Mouse (Mus musculus) erythroblast, embryonic 14.5 days (primary cell): ENCODE results near the gene Wdr27. TPM values are rescaled to one million over a fixed set of nuclear protein-coding genes. Genes with fewer than 3 reads are reported as not detected.

Experiments used
- H3K27me3 ChIP-seq: 2 replicates; pipeline ENCODE4 v1.6.1; 2012; ENCODE audit warnings: inconsistent platforms; ENCODE audit not compliant: control insufficient read depth
- H3K36me3 ChIP-seq: 2 replicates; pipeline ENCODE4 v1.6.1; 2012; ENCODE audit warnings: mild to moderate bottlenecking, inconsistent platforms; ENCODE audit not compliant: control insufficient read depth
- H3K4me1 ChIP-seq: 2 replicates; pipeline ENCODE4 v1.6.1; 2012; ENCODE audit warnings: inconsistent platforms; ENCODE audit not compliant: control insufficient read depth
- H3K4me3 ChIP-seq: replicated peaks from 2 replicates; pipeline ENCODE3; 2012; ENCODE audit warnings: moderate library complexity, mild to moderate bottlenecking, inconsistent platforms
- H3K9me3 ChIP-seq: 2 replicates; pipeline ENCODE4 v1.6.1; 2012; ENCODE audit warnings: low read length, inconsistent platforms, mixed read lengths; ENCODE audit not compliant: control insufficient read depth
- GATA1 ChIP-seq: IDR thresholded peaks from 2 replicates; pipeline ENCODE4 v1.6.1; 2012; ENCODE audit warnings: low read length, inconsistent platforms, mixed read lengths
- TAL1 ChIP-seq: IDR thresholded peaks from 3 replicates; pipeline ENCODE4 v1.6.1; 2012; ENCODE audit warnings: low read length, inconsistent platforms, mixed read lengths
- polyA plus RNA-seq: library from polyadenylated mRNA; stranded (reverse); fragments of >175 nt; gene quantifications from 2 replicates; pipeline ENCODE4 v1.2.3, GENCODE M21; 2012

Wdr27 gene
- polyA plus RNA-seq, 1 experiment, result not detected

- Histone ChIP-seq H3K4me3 (no peak overlapping the region), H3K9me3 (no peaks in the 10 kb centered on the region; the same call in 1 of the 2 replicates), H3K4me1 (no peaks in the 10 kb centered on the region), H3K36me3 (no peaks in the 10 kb centered on the region), H3K27me3 (no peaks in the 10 kb centered on the region)
- no peak for TF ChIP-seq GATA1
- TF ChIP-seq TAL1, result no peak
Measured at GRCm38 (mm10) chr17:14860220-14860619, 82.7 kb downstream of the Wdr27 start.

GRCm38 (mm10) chr17:14847709-14848108 lies 95.2 kb downstream of the Wdr27 start:
- H3K4me1 ChIP-seq, result no peaks in the 10 kb centered on the region
- TF ChIP-seq GATA1 (no peak), TAL1 (no peak)
- no peaks in the 10 kb centered on the region for H3K9me3 ChIP-seq
- no peaks in the 10 kb centered on the region for H3K36me3 ChIP-seq
- H3K27me3 ChIP-seq, result no peaks in the 10 kb centered on the region
- no peak overlapping the region for H3K4me3 ChIP-seq

GRCm38 (mm10) chr17:14846880-14847279 lies 96.1 kb downstream of the Wdr27 start:
- TF ChIP-seq GATA1 (no peak), TAL1 (no peak)
- Histone ChIP-seq H3K9me3 (no peaks in the 10 kb centered on the region), H3K4me3 (no peak overlapping the region), H3K4me1 (no peaks in the 10 kb centered on the region), H3K36me3 (no peaks in the 10 kb centered on the region), H3K27me3 (no peaks in the 10 kb centered on the region)

- Histone ChIP-seq H3K4me1 (no peaks in the 10 kb centered on the region), H3K36me3 (no peaks in the 10 kb centered on the region), H3K4me3 (no peak overlapping the region), H3K27me3 (no peaks in the 10 kb centered on the region), H3K9me3 (no peaks in the 10 kb centered on the region)
- no peak for TF ChIP-seq GATA1
- TF ChIP-seq TAL1, result no peak
Measured at GRCm38 (mm10) chr17:14826715-14827295, 116.2 kb downstream of the Wdr27 start.

GRCm38 (mm10) chr17:14824938-14825337 lies 118.0 kb downstream of the Wdr27 start:
- Histone ChIP-seq H3K27me3 (no peaks in the 10 kb centered on the region), H3K9me3 (no peaks in the 10 kb centered on the region), H3K4me3 (no peak overlapping the region), H3K4me1 (no peaks in the 10 kb centered on the region), H3K36me3 (no peaks in the 10 kb centered on the region)
- TF ChIP-seq TAL1, result no peak
- TF ChIP-seq GATA1, result no peak

GRCm38 (mm10) chr17:14817975-14818374 lies 125.0 kb downstream of the Wdr27 start:
- H3K36me3 ChIP-seq, result no peaks in the 10 kb centered on the region
- no peaks in the 10 kb centered on the region for H3K9me3 ChIP-seq
- H3K4me3 ChIP-seq, result no peak overlapping the region
- no peak for TF ChIP-seq GATA1
- TF ChIP-seq TAL1, result no peak
- H3K27me3 ChIP-seq, result no peaks in the 10 kb centered on the region
- H3K4me1 ChIP-seq, result no peaks in the 10 kb centered on the region

GRCm38 (mm10) chr17:14816107-14816506 lies 126.9 kb downstream of the Wdr27 start:
- TF ChIP-seq GATA1 (no peak), TAL1 (no peak)
- H3K4me3 ChIP-seq, result no peak overlapping the region
- H3K4me1 ChIP-seq, result no peaks in the 10 kb centered on the region
- no peaks in the 10 kb centered on the region for H3K9me3 ChIP-seq
- H3K27me3 ChIP-seq, result no peaks in the 10 kb centered on the region
- H3K36me3 ChIP-seq, result no peaks in the 10 kb centered on the region

GRCm38 (mm10) chr17:14815304-14815703 lies 127.7 kb downstream of the Wdr27 start:
- Histone ChIP-seq H3K36me3 (no peaks in the 10 kb centered on the region), H3K9me3 (no peaks in the 10 kb centered on the region), H3K4me3 (no peak overlapping the region), H3K27me3 (no peaks in the 10 kb centered on the region), H3K4me1 (no peaks in the 10 kb centered on the region)
- TF ChIP-seq TAL1, result no peak
- TF ChIP-seq GATA1, result no peak

- Histone ChIP-seq H3K4me3 (no peak overlapping the region), H3K36me3 (no peaks in the 10 kb centered on the region), H3K27me3 (no peaks in the 10 kb centered on the region), H3K4me1 (no peaks in the 10 kb centered on the region), H3K9me3 (no peaks in the 10 kb centered on the region)
- TF ChIP-seq TAL1, result no peak
- no peak for TF ChIP-seq GATA1
Measured at GRCm38 (mm10) chr17:14812631-14813030, 130.3 kb downstream of the Wdr27 start.

- Histone ChIP-seq H3K9me3 (no peaks in the 10 kb centered on the region), H3K4me3 (no peak overlapping the region), H3K36me3 (no peaks in the 10 kb centered on the region), H3K4me1 (no peaks in the 10 kb centered on the region), H3K27me3 (no peaks in the 10 kb centered on the region)
- TF ChIP-seq GATA1, result no peak
- TF ChIP-seq TAL1, result no peak
Measured at GRCm38 (mm10) chr17:14812033-14812432, 130.9 kb downstream of the Wdr27 start.
